Mouse (Mus musculus) lung, postnatal 36 days (tissue): ENCODE data around the gene Ssbp4.
A peak's percentile ranks its signal among the peaks of the same experiment; 100 is the strongest.
"Not testable (repeated sequence)": the region's sequence is repeated elsewhere in the genome, so short reads cannot be mapped to it uniquely, and the experiment has no call there.

Source experiments
- DNase-seq: peaks from one replicate; pipeline ENCODE4 v3.0.0; 2022; ENCODE audit warnings: mixed read lengths

Gene Ssbp4

GRCm38 (mm10) chr8:70606780-70607602 is 1.7 kb downstream of the Ssbp4 start:
- DNase-seq = no peak

- DNase-seq = no peak
Observed at GRCm38 (mm10) chr8:70605871-70606779, 2.5 kb downstream of the Ssbp4 start.

- DNase-seq = no peak
Observed at GRCm38 (mm10) chr8:70604558-70604957, 4.1 kb downstream of the Ssbp4 start.

GRCm38 (mm10) chr8:70602139-70602811 is 6.4 kb downstream of the Ssbp4 start:
- DNase-seq = no peak

- peak; percentile 90 for DNase-seq
Observed at GRCm38 (mm10) chr8:70601271-70601649, 7.4 kb downstream of the Ssbp4 start.

GRCm38 (mm10) chr8:70600473-70601270 is 8.0 kb downstream of the Ssbp4 start:
- peak; percentile 61 for DNase-seq

GRCm38 (mm10) chr8:70599507-70600290 is 9.0 kb downstream of the Ssbp4 start:
- DNase-seq = no peak

- no peak for DNase-seq
Observed at GRCm38 (mm10) chr8:70598722-70599121, 9.9 kb downstream of the Ssbp4 start.

GRCm38 (mm10) chr8:70598283-70598682 is 10.4 kb downstream of the Ssbp4 start:
- peak; percentile 91 for DNase-seq

GRCm38 (mm10) chr8:70597417-70598272 is 11.0 kb downstream of the Ssbp4 start:
- no peak for DNase-seq

- no peak for DNase-seq
Observed at GRCm38 (mm10) chr8:70596775-70597416, 11.8 kb downstream of the Ssbp4 start.

GRCm38 (mm10) chr8:70596216-70596615 is 12.5 kb downstream of the Ssbp4 start:
- DNase-seq = no peak

GRCm38 (mm10) chr8:70595811-70596210 is 12.9 kb downstream of the Ssbp4 start:
- no peak for DNase-seq

- peak; percentile 56 for DNase-seq
Observed at GRCm38 (mm10) chr8:70594621-70595564, 13.8 kb downstream of the Ssbp4 start.

- peak; percentile 94 for DNase-seq
Observed at GRCm38 (mm10) chr8:70593961-70594609, 14.6 kb downstream of the Ssbp4 start, which contains the start of gene Isyna1. Isyna1 (plus strand) TSS chr8:70594373.

- DNase-seq = peak; percentile 63
Observed at GRCm38 (mm10) chr8:70593173-70593572, 15.5 kb downstream of the Ssbp4 start.

GRCm38 (mm10) chr8:70591569-70591968 is 17.1 kb downstream of the Ssbp4 start:
- DNase-seq = no peak

GRCm38 (mm10) chr8:70587955-70588354 is 20.7 kb downstream of the Ssbp4 start:
- not testable (repeated sequence) for DNase-seq
